Mouse (Mus musculus) embryonic facial prominence, embryonic 12.5 days (tissue): ENCODE measurements around the gene Car2. TPM values are rescaled to one million over a fixed set of nuclear protein-coding genes. Genes with fewer than 3 reads are reported as not detected.

Source experiments
- ATAC-seq: fragments of 200-750 bp; cut with Nextera tagmentation; 2 replicates; pipeline ENCODE4 v1.8.0; 2017; ENCODE audit not compliant: insufficient number of reproducible peaks, insufficient read depth, low FRiP score, low TSS enrichment
- H3K27ac ChIP-seq: fragments of 300-500 bp; sonication (generic); 2 replicates; pipeline ENCODE4 v1.5.1; 2016; ENCODE audit warnings: mild to moderate bottlenecking
- H3K27me3 ChIP-seq: fragments of 300-500 bp; sonication (generic); 2 replicates; pipeline ENCODE4 v1.6.1; 2016; ENCODE audit warnings: mild to moderate bottlenecking, moderate library complexity
- H3K36me3 ChIP-seq: fragments of 300-500 bp; sonication (generic); 2 replicates; pipeline ENCODE4 v1.6.1; 2016; ENCODE audit warnings: mild to moderate bottlenecking
- H3K4me1 ChIP-seq: fragments of 300-500 bp; sonication (generic); 2 replicates; pipeline ENCODE4 v1.6.1; 2016
- H3K4me2 ChIP-seq: fragments of 300-500 bp; sonication (generic); replicated peaks from 2 replicates; pipeline ENCODE4 v1.6.1; 2016; ENCODE audit warnings: mild to moderate bottlenecking, moderate library complexity
- H3K4me3 ChIP-seq: fragments of 300-500 bp; sonication (generic); 2 replicates; pipeline ENCODE4 v1.5.1; 2016; ENCODE audit warnings: mild to moderate bottlenecking
- H3K9ac ChIP-seq: fragments of 300-500 bp; sonication (generic); 2 replicates; pipeline ENCODE4 v1.6.1; 2016; ENCODE audit warnings: mild to moderate bottlenecking, moderate library complexity
- H3K9me3 ChIP-seq: fragments of 300-500 bp; sonication (generic); 2 replicates; pipeline ENCODE4 v1.6.1; 2016; ENCODE audit warnings: mild to moderate bottlenecking, moderate library complexity
- WGBS: fragments of 180-500 bp; shearing (Covaris S2); methylation state at CpG from one replicate; pipeline ENCODE4 v1.1.7; 2016; 5-methylcytosine and 5-hydroxymethylcytosine counted together
- polyA plus RNA-seq: library from polyadenylated mRNA; unstranded; fragments of >200 nt; fragmentation: Nextera tagmentation; extraction: Ambion mirVana; gene quantifications from 2 replicates; pipeline ENCODE4 v1.2.1, GENCODE M21; 2016

The Car2 gene
- 51.5 and 53.0 TPM in 2 replicates for polyA plus RNA-seq

DNA sequence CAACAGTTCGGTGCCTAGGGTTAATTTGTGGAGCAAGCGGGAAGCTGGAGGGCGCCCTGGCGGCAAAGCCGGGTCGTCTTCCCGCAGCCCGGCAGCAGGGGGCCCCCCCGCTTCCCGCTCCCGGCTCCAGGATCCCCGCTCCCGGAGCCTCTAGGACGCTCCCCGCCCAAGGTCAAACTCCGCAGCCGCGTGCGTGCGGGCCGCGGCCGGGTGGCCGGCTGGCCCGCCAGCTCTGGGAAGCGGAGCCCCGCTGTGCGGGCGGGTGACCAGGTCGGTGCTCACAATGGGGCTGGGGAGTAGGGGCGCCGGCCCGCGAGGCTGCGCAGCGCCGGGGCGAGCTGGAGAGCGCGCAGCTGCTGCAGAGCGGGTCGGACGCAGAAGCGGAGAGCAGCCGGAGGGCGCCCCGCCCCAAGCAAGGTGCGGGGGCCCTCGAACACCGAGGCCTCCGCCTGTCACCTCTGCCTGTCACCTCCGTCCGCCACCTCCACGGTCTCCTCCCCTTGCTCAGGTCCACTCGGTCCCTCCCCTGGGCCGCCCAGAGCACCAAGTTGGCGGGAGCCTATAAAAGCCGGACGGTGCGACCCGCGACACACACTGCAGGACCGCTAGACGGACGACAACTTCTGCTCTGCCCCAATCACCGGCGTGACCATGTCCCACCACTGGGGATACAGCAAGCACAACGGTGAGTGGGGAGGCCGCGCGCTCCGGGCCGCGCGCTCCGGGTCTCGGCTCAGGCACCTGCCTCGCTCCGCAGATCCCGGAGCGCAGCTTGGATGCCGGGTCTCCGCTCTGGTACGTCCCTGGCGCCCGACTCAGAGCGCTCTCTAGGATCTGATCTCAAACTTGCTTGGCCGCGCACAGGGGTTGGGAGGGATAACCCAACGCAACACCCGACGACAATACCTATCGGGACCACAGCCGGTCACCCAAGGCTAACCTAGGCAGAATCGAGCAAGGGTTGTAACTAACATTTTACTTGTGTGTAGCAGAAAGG is at the start of gene Car2:
Gene Car2, plus strand, starts transcription at position 172 of the 997 bp plus-strand sequence.
- H3K4me3 ChIP-seq: peak within 1 kb of the TSS; percentile 65
- no peaks in the 10 kb centered on the region for H3K4me1 ChIP-seq
- peak; percentile 87 for ATAC-seq
- H3K4me2 ChIP-seq: peak within 1 kb of the TSS; percentile 92
- H3K27ac ChIP-seq: no peak within 1 kb of the TSS
- H3K36me3 ChIP-seq: no peaks in the 10 kb centered on the region
- H3K27me3 ChIP-seq: peaks cover 16% of the 10 kb centered on the region
- H3K9me3 ChIP-seq: no peaks in the 10 kb centered on the region
- H3K9ac ChIP-seq: peak within 1 kb of the TSS; percentile 63
- 1% methylated on average over 94 of the region's 95 CpGs for WGBS

DNA sequence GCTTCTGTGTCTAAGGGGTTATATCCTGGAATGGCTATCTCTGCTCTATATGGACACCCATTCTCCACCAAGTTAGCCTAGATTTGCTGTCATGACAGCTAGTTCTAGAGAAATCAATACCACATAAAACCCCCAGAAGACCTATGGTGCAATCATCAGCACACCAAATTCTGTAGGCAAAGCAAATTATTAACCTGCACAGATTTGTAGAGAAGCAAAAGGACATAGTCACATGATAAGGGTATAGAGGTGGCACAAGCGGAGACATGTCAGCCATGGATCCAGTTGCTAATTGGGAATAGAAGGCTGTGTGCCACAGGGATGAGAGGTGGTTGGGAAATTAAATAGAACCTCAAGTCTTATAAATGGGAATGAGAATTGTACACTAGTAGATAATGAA is 47.1 kb upstream of the Car2 start:
- no peaks in the 10 kb centered on the region for H3K36me3 ChIP-seq
- 96% methylated on average over 1 of the region's 1 CpGs for WGBS

GRCm38 (mm10) chr3:14839466-14840118 is 46.5 kb upstream of the Car2 start:
- no peaks in the 10 kb centered on the region for H3K36me3 ChIP-seq
- H3K9ac ChIP-seq: no peak overlapping the region
- H3K4me2 ChIP-seq: no peak overlapping the region
- 69% methylated on average over 3 of the region's 3 CpGs for WGBS
- no peaks in the 10 kb centered on the region for H3K9me3 ChIP-seq
- ATAC-seq: no peak
- no peaks in the 10 kb centered on the region for H3K4me1 ChIP-seq
- no peak overlapping the region for H3K27ac ChIP-seq
- H3K4me3 ChIP-seq: no peak overlapping the region
- no peaks in the 10 kb centered on the region for H3K27me3 ChIP-seq

More for the DNA sequence above, 47.1 kb upstream of the Car2 start:
- ATAC-seq: no peak
- Histone ChIP-seq H3K9me3 (no peaks in the 10 kb centered on the region), H3K27ac (no peak overlapping the region), H3K4me1 (no peaks in the 10 kb centered on the region), H3K9ac (no peak overlapping the region), H3K27me3 (no peaks in the 10 kb centered on the region), H3K4me2 (no peak overlapping the region), H3K4me3 (no peak overlapping the region)

GRCm38 (mm10) chr3:14848587-14849254 is 37.4 kb upstream of the Car2 start:
- H3K4me1 ChIP-seq: no peaks in the 10 kb centered on the region
- H3K9ac ChIP-seq: no peak overlapping the region
- ATAC-seq: no peak
- no peak overlapping the region for H3K4me2 ChIP-seq
- no peak overlapping the region for H3K27ac ChIP-seq
- H3K9me3 ChIP-seq: no peaks in the 10 kb centered on the region
- WGBS: 85% methylated on average over 2 of the region's 2 CpGs
- no peaks in the 10 kb centered on the region for H3K27me3 ChIP-seq
- no peak overlapping the region for H3K4me3 ChIP-seq
- no peaks in the 10 kb centered on the region for H3K36me3 ChIP-seq

GRCm38 (mm10) chr3:14853966-14854365 is 32.1 kb upstream of the Car2 start:
- H3K27me3 ChIP-seq: no peaks in the 10 kb centered on the region
- no peak overlapping the region for H3K27ac ChIP-seq
- no peak overlapping the region for H3K4me3 ChIP-seq
- no peaks in the 10 kb centered on the region for H3K9me3 ChIP-seq
- H3K36me3 ChIP-seq: no peaks in the 10 kb centered on the region
- H3K9ac ChIP-seq: no peak overlapping the region
- WGBS: 85% methylated on average over 5 of the region's 5 CpGs
- no peaks in the 10 kb centered on the region for H3K4me1 ChIP-seq
- no peak overlapping the region for H3K4me2 ChIP-seq
- ATAC-seq: no peak

DNA sequence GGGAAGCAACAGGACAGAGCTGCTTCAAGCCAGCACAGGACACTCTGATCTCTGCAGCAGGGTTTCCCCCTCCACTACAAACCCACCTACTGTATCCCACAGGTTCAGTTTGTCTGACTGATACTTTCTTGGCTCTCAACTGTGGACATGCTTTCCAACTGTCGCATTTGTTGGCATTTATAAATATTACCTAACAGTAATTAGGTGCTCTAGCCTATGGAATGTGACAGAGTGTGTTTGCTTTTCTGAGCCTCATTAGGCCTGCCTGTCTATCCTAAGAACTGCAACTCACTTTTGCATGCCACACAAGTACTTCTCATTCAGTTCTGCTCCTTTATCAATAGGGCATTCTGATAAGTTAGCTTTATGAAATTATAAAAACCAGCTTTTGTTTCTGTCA is 31.6 kb upstream of the Car2 start:
- Histone ChIP-seq H3K36me3 (no peaks in the 10 kb centered on the region), H3K9ac (no peak overlapping the region), H3K27me3 (no peaks in the 10 kb centered on the region), H3K27ac (no peak overlapping the region), H3K9me3 (no peaks in the 10 kb centered on the region), H3K4me2 (no peak overlapping the region), H3K4me1 (no peaks in the 10 kb centered on the region), H3K4me3 (no peak overlapping the region)
- no peak for ATAC-seq
- WGBS: 56% methylated on average over 1 of the region's 1 CpGs

DNA sequence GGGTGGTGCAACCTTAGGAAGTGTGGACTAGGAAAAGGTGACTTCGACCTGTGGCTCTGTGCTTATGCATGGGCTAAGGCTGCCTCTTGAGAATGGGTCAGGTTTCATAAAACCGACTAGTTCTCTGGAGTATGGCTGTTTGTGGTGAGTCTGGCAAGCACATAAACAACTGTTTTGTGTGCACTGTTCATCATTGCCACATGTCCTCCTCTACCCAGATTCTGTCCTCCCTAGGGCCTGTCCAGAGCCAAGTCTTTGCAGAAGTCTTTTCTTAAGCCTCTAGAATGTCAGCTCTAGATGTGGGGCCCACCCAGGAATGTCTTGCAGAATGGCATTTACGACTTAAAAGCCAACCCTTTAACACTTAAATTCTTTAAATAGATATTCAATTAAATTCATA is 28.2 kb upstream of the Car2 start:
- no peak overlapping the region for H3K4me3 ChIP-seq
- H3K4me2 ChIP-seq: no peak overlapping the region
- no peaks in the 10 kb centered on the region for H3K36me3 ChIP-seq
- no peaks in the 10 kb centered on the region for H3K4me1 ChIP-seq
- 69% methylated on average over 3 of the region's 3 CpGs for WGBS
- no peaks in the 10 kb centered on the region for H3K27me3 ChIP-seq
- H3K9ac ChIP-seq: no peak overlapping the region
- H3K27ac ChIP-seq: no peak overlapping the region
- ATAC-seq: no peak
- H3K9me3 ChIP-seq: no peaks in the 10 kb centered on the region

- Histone ChIP-seq H3K27me3 (no peaks in the 10 kb centered on the region), H3K9me3 (no peaks in the 10 kb centered on the region), H3K4me3 (no peak overlapping the region), H3K4me1 (peaks cover 3% of the 10 kb centered on the region; the same call in 1 of the 2 replicates), H3K9ac (no peak overlapping the region), H3K36me3 (no peaks in the 10 kb centered on the region), H3K27ac (no peak overlapping the region), H3K4me2 (no peak overlapping the region)
- 75% methylated on average over 3 of the region's 3 CpGs for WGBS
- no peak for ATAC-seq
These were observed 25.8 kb upstream of the Car2 start for GRCm38 (mm10) chr3:14860291-14860690.

DNA sequence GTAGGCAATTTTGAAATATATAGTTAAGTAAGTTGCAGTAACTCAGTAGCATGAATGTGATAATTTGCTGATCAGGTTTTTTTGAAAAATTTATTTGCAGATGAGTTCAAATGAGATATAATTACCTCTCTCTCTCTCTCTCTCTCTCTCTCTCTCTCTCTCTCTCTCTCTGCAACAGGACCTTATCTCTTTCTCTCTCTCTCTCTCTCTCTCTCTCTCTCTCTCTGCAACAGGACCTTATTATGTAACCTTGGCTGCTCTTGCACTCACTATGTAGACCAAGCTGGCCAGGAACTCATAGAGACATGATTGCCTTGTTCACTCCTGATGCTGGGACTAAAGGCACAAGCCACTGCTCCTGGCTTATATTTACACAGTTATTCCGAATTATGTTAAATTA is 24.9 kb upstream of the Car2 start:
- Histone ChIP-seq H3K27me3 (no peaks in the 10 kb centered on the region), H3K4me3 (no peak overlapping the region), H3K9me3 (no peaks in the 10 kb centered on the region), H3K27ac (no peak overlapping the region), H3K36me3 (no peaks in the 10 kb centered on the region), H3K4me1 (peaks cover 3% of the 10 kb centered on the region; the same call in 1 of the 2 replicates), H3K4me2 (no peak overlapping the region), H3K9ac (no peak overlapping the region)
- ATAC-seq: no peak
- WGBS: 77% methylated on average over 1 of the region's 1 CpGs

DNA sequence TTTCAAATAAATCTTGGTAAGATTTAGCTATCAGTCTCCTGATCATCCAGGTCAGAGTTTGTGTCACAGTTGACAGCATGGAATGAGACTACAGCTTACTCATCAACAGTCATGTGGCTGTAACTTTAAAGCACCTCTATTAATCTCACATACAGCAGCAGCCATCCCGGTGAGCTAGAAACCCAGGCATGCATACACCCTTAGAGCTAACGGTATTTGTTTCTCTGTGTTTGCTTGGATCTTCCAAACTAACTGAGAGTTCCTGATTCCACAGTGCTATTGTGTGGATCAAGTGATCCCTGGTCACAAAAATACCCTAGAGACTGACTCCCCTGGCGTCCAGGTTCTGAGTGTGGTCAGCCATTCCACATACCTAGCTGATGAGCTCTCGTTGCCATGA is 24.3 kb upstream of the Car2 start:
- Histone ChIP-seq H3K27me3 (no peaks in the 10 kb centered on the region), H3K36me3 (no peaks in the 10 kb centered on the region), H3K4me3 (no peak overlapping the region), H3K4me1 (peaks cover 3% of the 10 kb centered on the region; the same call in 1 of the 2 replicates), H3K9me3 (no peaks in the 10 kb centered on the region), H3K4me2 (peak overlapping the region; percentile 78; the same call in 1 of the 2 replicates), H3K9ac (no peak overlapping the region), H3K27ac (no peak overlapping the region)
- no peak for ATAC-seq
- 33% methylated on average over 4 of the region's 4 CpGs for WGBS

DNA sequence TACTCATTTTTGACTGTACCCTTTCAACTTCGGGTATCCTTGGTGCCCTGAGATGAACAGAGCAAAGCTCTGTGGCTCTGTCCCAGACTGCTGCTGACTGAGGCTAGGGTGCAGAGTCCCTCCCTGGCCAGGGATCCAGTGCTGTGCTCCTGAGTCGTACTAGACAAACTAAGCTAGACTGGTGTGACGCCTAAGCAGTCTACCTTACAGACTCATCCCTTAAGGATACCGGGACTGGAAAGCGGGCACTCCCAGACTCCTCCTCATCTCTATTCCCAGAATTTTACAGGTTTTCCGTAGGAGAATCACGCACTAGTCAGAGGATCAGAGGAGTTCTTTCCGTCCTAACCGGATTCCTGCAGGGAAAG is 23.4 kb upstream of the Car2 start:
- WGBS: under 1% methylated on average over 9 of the region's 9 CpGs
- no peaks in the 10 kb centered on the region for H3K27me3 ChIP-seq
- H3K4me2 ChIP-seq: peak overlapping the region; percentile 78
- peak overlapping the region; percentile 45 for H3K9ac ChIP-seq
- no peaks in the 10 kb centered on the region for H3K36me3 ChIP-seq
- peak overlapping the region; percentile 38 for H3K4me3 ChIP-seq
- peak; percentile 58; the same call in 1 of the 2 replicates for ATAC-seq
- no peak overlapping the region for H3K27ac ChIP-seq
- H3K9me3 ChIP-seq: no peaks in the 10 kb centered on the region
- peaks cover 3% of the 10 kb centered on the region; the same call in 1 of the 2 replicates for H3K4me1 ChIP-seq
